Mouse (Mus musculus): Measurements from ENCODE around the gene Pnpla5. TPM values are rescaled to one million over a fixed set of nuclear protein-coding genes. Genes with fewer than 3 reads are reported as not detected.

The Pnpla5 gene
- polyA plus RNA-seq, 1 experiment from 2014 or later = 0.13 TPM

DNA sequence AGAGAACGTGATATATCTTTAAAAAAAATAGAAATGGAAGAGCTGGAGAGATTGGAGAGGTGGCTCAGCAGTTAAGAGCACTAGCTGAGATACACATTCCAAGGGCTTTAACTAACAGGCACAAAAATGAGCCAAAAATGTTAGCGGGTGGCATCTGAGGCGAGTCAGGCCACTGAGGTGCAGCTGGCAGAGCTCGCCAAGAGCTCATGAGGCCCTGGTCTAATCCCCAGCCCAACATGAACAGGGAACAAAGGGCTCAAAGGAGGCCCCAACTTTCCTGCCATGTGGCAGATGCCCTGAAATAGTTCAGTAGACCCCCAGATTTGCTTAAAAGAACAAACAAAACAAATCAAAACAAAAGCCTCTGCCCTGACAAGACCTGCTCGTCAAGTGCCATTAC, 18.0 kb upstream of the Pnpla5 start:
- no peak overlapping the region for H3K4me2 ChIP-seq (ENCODE audit: low read depth, low read length)
- no peaks in the 10 kb centered on the region for H3K36me3 ChIP-seq (ENCODE audit: control insufficient read depth, insufficient read depth)
- ATAC-seq (ENCODE audit: low read depth) = no peak
- no peak overlapping the region for H3K27ac ChIP-seq (ENCODE audit: low read length)
- H3K27me3 ChIP-seq (ENCODE audit: control insufficient read depth, insufficient read depth, low read depth, low read length) = no peaks in the 10 kb centered on the region
- 61% methylated on average over 5 of the region's 5 CpGs for WGBS (ENCODE audit: insufficient replicate concordance)
- H3K9me3 ChIP-seq (replicated peaks; ENCODE audit: control insufficient read depth, low read length) = no peaks in the 10 kb centered on the region
- H3K9ac ChIP-seq (ENCODE audit: low read depth, low read length) = no peak overlapping the region
- no peaks in the 10 kb centered on the region for H3K4me1 ChIP-seq (ENCODE audit: control insufficient read depth, low read depth, low read length)
- H3K4me3 ChIP-seq (ENCODE audit: low read depth, low read length) = no peak overlapping the region

DNA sequence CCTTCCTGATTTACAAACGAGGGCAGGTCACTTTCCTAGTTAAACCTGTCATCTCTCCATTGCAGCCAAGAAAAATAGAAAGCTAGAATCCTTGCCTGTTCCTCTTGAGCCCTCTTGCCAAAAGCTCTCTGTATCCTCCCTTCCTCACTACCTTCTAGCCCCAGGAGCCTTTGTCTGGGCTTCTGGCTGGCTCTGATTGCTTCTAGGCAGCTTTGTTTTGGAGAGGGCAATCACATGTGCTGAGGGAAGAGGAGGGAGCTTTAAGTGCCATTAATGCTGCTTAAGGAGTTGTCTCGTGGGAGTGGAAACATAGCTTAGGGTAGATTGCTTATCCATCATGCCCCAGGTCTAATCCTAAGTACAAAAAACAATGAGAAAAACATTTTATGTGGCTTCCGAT, 17.1 kb upstream of the Pnpla5 start:
- Histone ChIP-seq H3K36me3 (ENCODE audit: control insufficient read depth, insufficient read depth) (no peaks in the 10 kb centered on the region), H3K4me3 (ENCODE audit: low read depth, low read length) (no peak overlapping the region), H3K9me3 (replicated peaks; ENCODE audit: control insufficient read depth, low read length) (no peaks in the 10 kb centered on the region), H3K9ac (ENCODE audit: low read depth, low read length) (no peak overlapping the region), H3K4me1 (ENCODE audit: control insufficient read depth, low read depth, low read length) (no peaks in the 10 kb centered on the region), H3K27ac (ENCODE audit: low read length) (no peak overlapping the region), H3K27me3 (ENCODE audit: control insufficient read depth, insufficient read depth, low read depth, low read length) (no peaks in the 10 kb centered on the region), H3K4me2 (ENCODE audit: low read depth, low read length) (no peak overlapping the region)
- ATAC-seq (ENCODE audit: low read depth) = no peak
- WGBS (ENCODE audit: insufficient replicate concordance) = 42% methylated on average over 3 of the region's 3 CpGs

DNA sequence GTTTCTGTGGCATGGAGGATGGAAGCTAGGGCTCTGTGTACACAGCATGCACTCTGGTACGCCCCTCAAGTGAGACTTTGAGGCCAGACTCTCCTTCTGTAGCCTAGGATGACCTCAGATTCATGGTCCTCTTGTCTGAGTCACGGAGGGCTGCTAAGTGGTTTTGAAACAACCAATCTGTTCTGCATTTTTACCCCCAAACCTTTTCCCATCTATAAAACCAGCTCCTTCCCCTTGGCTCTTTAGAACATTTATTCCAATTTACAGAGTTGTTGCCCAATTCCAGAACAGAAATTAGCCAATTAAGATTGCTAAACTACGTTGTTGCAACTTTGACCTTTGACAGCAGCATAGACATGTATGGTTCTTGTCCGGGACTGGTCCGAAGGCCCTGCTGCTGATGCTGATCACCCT, 16.6 kb upstream of the Pnpla5 start:
- Histone ChIP-seq H3K27ac (ENCODE audit: low read length) (no peak overlapping the region), H3K4me2 (ENCODE audit: low read depth, low read length) (no peak overlapping the region), H3K4me1 (ENCODE audit: control insufficient read depth, low read depth, low read length) (no peaks in the 10 kb centered on the region), H3K36me3 (ENCODE audit: control insufficient read depth, insufficient read depth) (no peaks in the 10 kb centered on the region), H3K4me3 (ENCODE audit: low read depth, low read length) (no peak overlapping the region), H3K27me3 (ENCODE audit: control insufficient read depth, insufficient read depth, low read depth, low read length) (no peaks in the 10 kb centered on the region), H3K9ac (ENCODE audit: low read depth, low read length) (no peak overlapping the region), H3K9me3 (replicated peaks; ENCODE audit: control insufficient read depth, low read length) (no peaks in the 10 kb centered on the region)
- 59% methylated on average over 5 of the region's 5 CpGs for WGBS (ENCODE audit: insufficient replicate concordance)
- no peak for ATAC-seq (ENCODE audit: low read depth)

DNA sequence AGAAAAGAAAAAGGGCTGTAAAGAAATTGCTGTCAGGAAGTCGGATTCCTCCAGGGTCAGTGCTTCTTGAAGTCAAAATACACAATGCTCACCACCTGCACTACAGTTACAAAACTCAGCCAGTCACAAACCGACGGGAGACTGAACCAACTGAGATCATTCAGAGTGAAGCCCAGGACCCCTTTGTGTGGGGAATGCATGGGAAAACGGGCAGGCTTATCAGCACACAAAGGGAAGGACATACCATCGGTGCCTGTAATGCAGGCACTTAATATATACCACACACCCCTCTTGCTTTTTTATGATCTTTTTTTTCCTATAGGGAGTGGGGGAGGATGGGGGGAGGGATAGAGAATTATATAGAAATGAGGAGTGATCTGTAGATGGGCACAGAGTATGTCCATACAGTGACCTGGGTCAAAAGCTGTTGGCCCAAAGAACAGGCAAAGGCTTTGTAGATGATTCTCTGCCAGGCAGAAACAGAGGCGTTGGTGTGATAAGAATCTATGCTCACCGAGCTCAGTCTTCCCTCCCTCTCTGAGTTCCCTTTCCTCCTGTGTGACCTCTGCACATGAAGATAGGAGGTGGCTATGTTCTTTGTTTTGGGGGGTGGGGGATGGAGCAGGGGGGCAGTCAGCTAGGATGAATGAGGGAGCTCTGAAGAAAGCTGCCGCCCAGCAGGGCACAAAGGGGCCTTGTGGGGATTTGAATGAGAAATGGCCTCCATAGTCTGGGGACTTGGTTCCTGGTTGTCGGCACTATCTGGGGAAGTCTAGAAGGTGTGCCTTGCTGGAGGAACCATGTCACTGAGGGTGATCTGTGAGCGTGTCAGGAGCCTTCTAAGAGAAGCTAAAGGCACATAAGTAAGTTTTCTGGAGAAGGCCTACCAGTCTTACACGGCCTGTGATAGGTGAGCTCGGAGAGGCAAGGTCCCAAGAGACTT, 13.8 kb upstream of the Pnpla5 start:
- no peak overlapping the region for H3K27ac ChIP-seq (ENCODE audit: low read length)
- H3K9ac ChIP-seq (ENCODE audit: low read depth, low read length) = no peak overlapping the region
- no peak overlapping the region for H3K4me2 ChIP-seq (ENCODE audit: low read depth, low read length)
- no peaks in the 10 kb centered on the region for H3K27me3 ChIP-seq (ENCODE audit: control insufficient read depth, insufficient read depth, low read depth, low read length)
- WGBS (ENCODE audit: insufficient replicate concordance) = 35% methylated on average over 12 of the region's 12 CpGs
- H3K36me3 ChIP-seq (ENCODE audit: control insufficient read depth, insufficient read depth) = no peaks in the 10 kb centered on the region
- H3K4me1 ChIP-seq (ENCODE audit: control insufficient read depth, low read depth, low read length) = no peaks in the 10 kb centered on the region
- H3K9me3 ChIP-seq (replicated peaks; ENCODE audit: control insufficient read depth, low read length) = no peaks in the 10 kb centered on the region
- no peak for ATAC-seq (ENCODE audit: low read depth)
- no peak overlapping the region for H3K4me3 ChIP-seq (ENCODE audit: low read depth, low read length)

DNA sequence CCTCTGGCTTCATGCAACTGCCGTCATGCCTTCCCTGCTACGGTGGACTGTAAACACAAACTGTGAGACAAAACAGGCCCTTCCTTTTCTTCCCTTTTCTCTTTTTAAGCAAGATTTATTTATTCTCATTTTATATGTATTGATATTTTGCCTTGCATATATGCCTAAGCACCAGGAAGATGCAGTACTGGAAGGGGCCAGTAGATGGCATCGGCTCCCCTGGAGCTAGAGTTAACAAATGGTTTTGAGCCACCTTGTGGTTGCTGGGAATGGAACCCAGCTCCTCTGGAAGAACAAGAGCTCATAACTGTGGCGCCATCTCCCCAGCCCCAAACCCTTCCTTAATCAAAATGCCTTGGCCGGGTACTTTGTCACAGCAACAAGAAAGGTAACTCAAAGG, 12.5 kb upstream of the Pnpla5 start:
- H3K4me3 ChIP-seq (ENCODE audit: low read depth, low read length) = no peak overlapping the region
- 53% methylated on average over 5 of the region's 5 CpGs for WGBS (ENCODE audit: insufficient replicate concordance)
- H3K4me1 ChIP-seq (ENCODE audit: control insufficient read depth, low read depth, low read length) = no peaks in the 10 kb centered on the region
- no peaks in the 10 kb centered on the region for H3K9me3 ChIP-seq (replicated peaks; ENCODE audit: control insufficient read depth, low read length)
- no peak overlapping the region for H3K9ac ChIP-seq (ENCODE audit: low read depth, low read length)
- no peaks in the 10 kb centered on the region for H3K27me3 ChIP-seq (ENCODE audit: control insufficient read depth, insufficient read depth, low read depth, low read length)
- H3K27ac ChIP-seq (ENCODE audit: low read length) = no peak overlapping the region
- no peak overlapping the region for H3K4me2 ChIP-seq (ENCODE audit: low read depth, low read length)
- H3K36me3 ChIP-seq (ENCODE audit: control insufficient read depth, insufficient read depth) = no peaks in the 10 kb centered on the region
- ATAC-seq (ENCODE audit: low read depth) = no peak

DNA sequence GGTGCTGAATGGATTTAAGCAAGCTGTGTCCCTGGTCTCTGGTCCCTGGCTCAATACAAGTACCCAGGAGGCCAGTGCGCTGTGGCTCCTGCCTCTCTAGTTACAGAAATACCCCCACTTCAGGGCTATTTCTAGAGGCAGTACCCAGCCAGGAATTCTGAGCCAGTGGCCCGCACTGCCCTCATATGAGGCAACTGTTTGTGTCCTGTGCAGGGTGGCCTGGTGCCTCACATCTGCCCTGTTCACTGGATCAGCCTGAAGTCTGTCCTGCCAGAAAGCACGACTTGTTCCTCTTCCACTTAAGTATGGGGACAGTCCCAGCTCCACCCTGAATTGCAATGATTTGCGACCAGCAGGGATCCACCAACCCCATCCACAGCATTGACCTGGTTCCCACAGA, 10.5 kb upstream of the Pnpla5 start:
- 39% methylated on average over 4 of the region's 4 CpGs for WGBS (ENCODE audit: insufficient replicate concordance)
- no peak overlapping the region for H3K9ac ChIP-seq (ENCODE audit: low read depth, low read length)
- no peaks in the 10 kb centered on the region for H3K4me1 ChIP-seq (ENCODE audit: control insufficient read depth, low read depth, low read length)
- H3K27me3 ChIP-seq (ENCODE audit: control insufficient read depth, insufficient read depth, low read depth, low read length) = no peaks in the 10 kb centered on the region
- no peaks in the 10 kb centered on the region for H3K36me3 ChIP-seq (ENCODE audit: control insufficient read depth, insufficient read depth)
- H3K4me3 ChIP-seq (ENCODE audit: low read depth, low read length) = no peak overlapping the region
- no peak overlapping the region for H3K4me2 ChIP-seq (ENCODE audit: low read depth, low read length)
- H3K27ac ChIP-seq (ENCODE audit: low read length) = no peak overlapping the region
- no peaks in the 10 kb centered on the region for H3K9me3 ChIP-seq (replicated peaks; ENCODE audit: control insufficient read depth, low read length)
- no peak for ATAC-seq (ENCODE audit: low read depth)

DNA sequence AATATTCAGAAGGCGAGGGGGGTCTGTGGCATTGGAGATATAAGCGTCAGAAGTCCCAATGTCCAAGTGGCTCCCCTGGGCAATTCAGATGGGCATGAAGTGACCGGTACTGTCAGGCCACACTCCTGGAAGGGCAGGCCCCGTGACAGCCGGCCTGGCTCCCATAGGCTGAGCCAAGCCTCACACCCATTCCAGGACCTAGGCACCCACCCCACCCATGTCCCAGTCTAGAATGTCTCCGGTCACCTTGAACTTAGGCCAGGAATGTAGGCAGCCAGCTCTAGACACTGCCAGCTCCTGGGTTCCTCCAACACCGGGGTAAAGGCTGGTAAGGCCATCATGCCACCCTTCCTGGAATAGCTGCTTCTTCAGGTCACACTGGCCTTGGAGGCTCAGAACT, 9.0 kb upstream of the Pnpla5 start:
- no peak for ATAC-seq (ENCODE audit: low read depth)
- 79% methylated on average over 7 of the region's 7 CpGs for WGBS (ENCODE audit: insufficient replicate concordance)
- no peak overlapping the region for H3K9ac ChIP-seq (ENCODE audit: low read depth, low read length)

DNA sequence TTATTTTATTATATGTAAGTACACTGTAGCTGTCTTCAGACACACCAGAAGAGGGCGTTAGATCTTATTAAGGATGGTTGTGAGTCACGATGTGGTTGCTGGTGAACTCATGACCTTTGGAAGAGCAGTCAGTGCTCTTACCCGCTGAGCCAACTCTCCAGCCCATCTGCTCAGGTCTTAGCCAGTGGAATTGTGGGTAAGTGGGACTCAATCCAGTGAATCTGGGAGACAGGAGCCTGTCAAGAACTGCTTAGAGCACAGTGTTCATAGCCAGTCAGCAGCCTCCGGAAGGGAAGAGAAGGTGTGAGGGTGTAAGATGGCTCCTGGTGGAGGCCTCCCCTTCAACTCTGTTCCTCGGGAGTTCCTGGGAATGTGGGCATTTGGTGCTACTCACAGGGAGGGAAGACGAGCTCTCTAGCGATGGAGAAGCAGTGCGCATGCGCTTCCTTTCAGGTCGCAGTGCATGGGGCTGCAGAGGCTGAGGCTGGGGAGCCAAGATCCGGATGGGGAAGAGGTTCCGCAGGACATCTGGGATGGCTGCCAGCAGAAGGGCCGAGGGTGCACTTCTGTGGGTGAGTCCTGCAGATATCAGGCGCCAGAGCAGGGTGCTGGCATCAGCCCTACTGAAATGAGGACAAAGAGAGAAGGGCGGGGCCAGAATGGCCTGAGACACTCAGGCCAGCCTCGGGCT, 8.3 kb upstream of the Pnpla5 start:
- H3K4me2 ChIP-seq (ENCODE audit: low read depth, low read length) = no peak overlapping the region
- peak; percentile 50 for ATAC-seq (ENCODE audit: low read depth)
- H3K4me3 ChIP-seq (ENCODE audit: low read depth, low read length) = no peak overlapping the region
- no peak overlapping the region for H3K9ac ChIP-seq (ENCODE audit: low read depth, low read length)
- WGBS (ENCODE audit: insufficient replicate concordance) = 43% methylated on average over 16 of the region's 16 CpGs
- H3K4me1 ChIP-seq (ENCODE audit: control insufficient read depth, low read depth, low read length) = no peaks in the 10 kb centered on the region
- H3K36me3 ChIP-seq (ENCODE audit: control insufficient read depth, insufficient read depth) = no peaks in the 10 kb centered on the region
- H3K27ac ChIP-seq (ENCODE audit: low read length) = no peak overlapping the region
- H3K9me3 ChIP-seq (replicated peaks; ENCODE audit: control insufficient read depth, low read length) = no peaks in the 10 kb centered on the region
- H3K27me3 ChIP-seq (ENCODE audit: control insufficient read depth, insufficient read depth, low read depth, low read length) = no peaks in the 10 kb centered on the region

More for the DNA sequence above, 9.0 kb upstream of the Pnpla5 start:
- Histone ChIP-seq H3K27me3 (ENCODE audit: control insufficient read depth, insufficient read depth, low read depth, low read length) (no peaks in the 10 kb centered on the region), H3K9me3 (replicated peaks; ENCODE audit: control insufficient read depth, low read length) (no peaks in the 10 kb centered on the region), H3K27ac (ENCODE audit: low read length) (no peak overlapping the region), H3K36me3 (ENCODE audit: control insufficient read depth, insufficient read depth) (no peaks in the 10 kb centered on the region), H3K4me3 (ENCODE audit: low read depth, low read length) (no peak overlapping the region), H3K4me2 (ENCODE audit: low read depth, low read length) (no peak overlapping the region), H3K4me1 (ENCODE audit: control insufficient read depth, low read depth, low read length) (no peaks in the 10 kb centered on the region)

DNA sequence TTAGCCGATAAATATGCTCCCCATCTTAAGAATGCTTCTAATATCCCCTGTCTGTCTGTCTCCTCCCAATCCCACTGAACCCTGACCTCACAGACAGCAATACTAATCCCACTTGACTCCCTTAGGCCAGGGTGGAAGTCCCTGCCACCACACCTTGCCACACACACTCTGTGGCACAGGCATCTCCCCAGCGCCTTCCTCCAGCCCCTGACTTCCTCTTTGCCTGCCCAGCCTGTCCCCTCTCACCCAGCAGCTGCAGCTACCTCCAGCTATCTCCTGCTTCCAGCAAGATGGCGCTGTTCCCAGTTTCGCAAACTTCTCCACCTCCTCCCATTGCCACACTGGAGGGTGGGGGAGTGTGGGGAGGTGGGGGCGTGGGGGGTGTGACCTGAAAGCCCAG, 3.9 kb upstream of the Pnpla5 start:
- no peaks in the 10 kb centered on the region for H3K4me1 ChIP-seq (ENCODE audit: control insufficient read depth, low read depth, low read length)
- 15% methylated on average over 5 of the region's 5 CpGs for WGBS (ENCODE audit: insufficient replicate concordance)
- H3K27ac ChIP-seq (ENCODE audit: low read length) = no peak overlapping the region
- ATAC-seq (ENCODE audit: low read depth) = 0 out of 2 replicates have a peak, but pooled peaks have one; percentile 25
- no peaks in the 10 kb centered on the region for H3K9me3 ChIP-seq (replicated peaks; ENCODE audit: control insufficient read depth, low read length)
- no peak overlapping the region for H3K4me3 ChIP-seq (ENCODE audit: low read depth, low read length)
- H3K36me3 ChIP-seq (ENCODE audit: control insufficient read depth, insufficient read depth) = no peaks in the 10 kb centered on the region
- H3K27me3 ChIP-seq (ENCODE audit: control insufficient read depth, insufficient read depth, low read depth, low read length) = no peaks in the 10 kb centered on the region
- no peak overlapping the region for H3K9ac ChIP-seq (ENCODE audit: low read depth, low read length)
- H3K4me2 ChIP-seq (ENCODE audit: low read depth, low read length) = no peak overlapping the region

Measured in liver, embryonic 16.5 days (tissue).